Mouse (Mus musculus) intestine, embryonic 14.5 days (tissue): Measurements from ENCODE around the gene Carmil1. TPM values are rescaled to one million over a fixed set of nuclear protein-coding genes. Genes with fewer than 3 reads are reported as not detected.

ENCODE experiments used
- ATAC-seq: fragments of 200-750 bp; cut with Nextera tagmentation; replicated peaks from 2 replicates; pipeline ENCODE4 v1.8.0; 2017; ENCODE audit warnings: low read depth, moderate number of reproducible peaks, moderate TSS enrichment, moderate library complexity; ENCODE audit not compliant: low FRiP score, low TSS enrichment
- DNase-seq: peaks from one replicate; pipeline ENCODE4 v3.0.0-alpha.2; 2018; ENCODE audit warnings: low spot score
- H3K27ac ChIP-seq: fragments of 300-500 bp; sonication (generic); 2 replicates; pipeline ENCODE4 v1.5.1; 2014; ENCODE audit warnings: low read depth, mild to moderate bottlenecking, control low read depth
- H3K27me3 ChIP-seq: fragments of 300-500 bp; sonication (generic); replicated peaks from 2 replicates; pipeline ENCODE4 v1.6.1; 2014; ENCODE audit warnings: low read length, control low read depth; ENCODE audit not compliant: control insufficient read depth, insufficient read depth
- H3K36me3 ChIP-seq: fragments of 300-500 bp; sonication (generic); 2 replicates; pipeline ENCODE4 v1.6.1; 2014; ENCODE audit warnings: low read length, control low read depth; ENCODE audit not compliant: control insufficient read depth, insufficient read depth
- H3K4me1 ChIP-seq: fragments of 300-500 bp; sonication (generic); replicated peaks from 2 replicates; pipeline ENCODE4 v1.6.1; 2014; ENCODE audit warnings: low read length, control low read depth, mixed read lengths; ENCODE audit not compliant: control insufficient read depth, insufficient read depth
- H3K4me2 ChIP-seq: fragments of 300-500 bp; sonication (generic); 2 replicates; pipeline ENCODE4 v1.6.1; 2014; ENCODE audit warnings: low read length
- H3K4me3 ChIP-seq: fragments of 300-500 bp; sonication (generic); 2 replicates; pipeline ENCODE4 v1.5.1; 2014; ENCODE audit warnings: low read depth, low read length, control low read depth, mixed read lengths
- H3K9ac ChIP-seq: fragments of 300-500 bp; sonication (generic); 2 replicates; pipeline ENCODE4 v1.6.1; 2014; ENCODE audit warnings: mild to moderate bottlenecking, low read length
- H3K9me3 ChIP-seq: fragments of 300-500 bp; sonication (generic); 2 replicates; pipeline ENCODE4 v1.6.1; 2016; ENCODE audit warnings: low read length, control low read depth; ENCODE audit not compliant: control insufficient read depth
- WGBS: fragments of 180-500 bp; shearing (Covaris S2); extraction: QIAGEN DNeasy Blood & Tissue Kit; methylation state at CpG from one replicate; pipeline ENCODE4 v1.1.7; 2014; 5-methylcytosine and 5-hydroxymethylcytosine counted together
- polyA plus RNA-seq: library from polyadenylated mRNA; unstranded; fragments of >200 nt; fragmentation: Nextera tagmentation; extraction: Ambion mirVana; gene quantifications from 2 replicates; pipeline ENCODE4 v1.2.1, GENCODE M21; 2014

The Carmil1 gene
- 43.5 and 43.7 TPM in 2 replicates for polyA plus RNA-seq

DNA sequence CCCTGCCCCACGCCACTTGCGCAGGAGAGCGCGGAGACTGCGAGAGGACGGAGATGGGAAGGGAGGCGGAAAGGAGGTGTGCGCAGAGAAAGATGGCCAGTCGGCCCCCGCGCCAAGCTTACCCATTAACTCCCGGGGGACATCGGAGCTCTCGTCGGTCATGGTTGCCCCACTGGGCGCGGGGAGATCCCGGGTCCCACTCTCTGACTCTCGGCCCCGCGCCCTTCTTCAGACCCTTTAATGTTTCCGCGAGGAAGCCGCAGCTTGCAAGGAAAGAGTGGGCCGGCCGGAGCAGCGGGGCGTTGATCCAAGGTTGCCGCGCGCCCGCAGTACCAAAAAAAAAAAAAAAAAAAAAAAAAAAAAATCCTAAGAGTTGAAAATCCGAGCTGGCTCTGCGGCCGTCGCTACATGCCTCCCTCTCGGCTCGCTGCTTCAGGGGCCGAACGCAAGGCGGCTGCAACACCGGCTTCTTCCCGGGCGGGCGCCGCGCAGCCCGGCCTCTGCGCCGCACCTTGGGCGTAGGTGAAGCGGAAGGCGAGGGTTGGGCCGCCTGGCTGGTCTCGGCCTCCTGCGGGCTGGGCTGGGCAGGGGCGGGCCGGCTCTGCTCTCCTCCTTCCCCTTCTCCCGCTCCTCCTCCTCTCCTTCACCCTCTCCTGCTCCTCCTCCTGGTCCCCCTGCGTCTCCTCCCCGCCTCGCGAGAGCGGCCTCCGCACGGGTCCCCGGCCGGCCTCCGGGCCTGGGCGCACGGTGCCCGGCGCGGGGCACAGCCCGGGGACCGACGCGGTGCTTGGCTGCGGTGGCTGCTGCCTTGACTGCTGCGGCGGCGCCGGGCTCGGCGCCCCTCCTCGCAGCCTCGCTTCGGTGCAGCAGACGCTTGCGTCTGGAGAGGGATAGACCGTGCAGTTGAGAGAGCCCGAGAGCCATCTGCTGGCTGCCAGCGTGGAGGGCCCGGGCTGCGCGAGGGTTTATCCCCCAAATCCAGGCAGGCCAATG is at the start of gene Carmil1:
Carmil1 (minus strand) TSS at position 357 of the 993 bp plus-strand sequence.
- under 1% methylated on average over 93 of the region's 96 CpGs for WGBS
- H3K36me3 ChIP-seq, result no peaks in the 10 kb centered on the region
- no peaks in the 10 kb centered on the region for H3K9me3 ChIP-seq
- ATAC-seq (peak; percentile 95), DNase-seq (peak; percentile 90)
- peak within 1 kb of the TSS; percentile 76 for H3K9ac ChIP-seq
- peaks cover 5% of the 10 kb centered on the region; the same call in 1 of the 2 replicates for H3K4me1 ChIP-seq
- H3K27me3 ChIP-seq, result no peaks in the 10 kb centered on the region
- H3K4me3 ChIP-seq, result peak within 1 kb of the TSS; percentile 70
- H3K27ac ChIP-seq, result peak within 1 kb of the TSS; percentile 87
- peak within 1 kb of the TSS; percentile 82 for H3K4me2 ChIP-seq

DNA sequence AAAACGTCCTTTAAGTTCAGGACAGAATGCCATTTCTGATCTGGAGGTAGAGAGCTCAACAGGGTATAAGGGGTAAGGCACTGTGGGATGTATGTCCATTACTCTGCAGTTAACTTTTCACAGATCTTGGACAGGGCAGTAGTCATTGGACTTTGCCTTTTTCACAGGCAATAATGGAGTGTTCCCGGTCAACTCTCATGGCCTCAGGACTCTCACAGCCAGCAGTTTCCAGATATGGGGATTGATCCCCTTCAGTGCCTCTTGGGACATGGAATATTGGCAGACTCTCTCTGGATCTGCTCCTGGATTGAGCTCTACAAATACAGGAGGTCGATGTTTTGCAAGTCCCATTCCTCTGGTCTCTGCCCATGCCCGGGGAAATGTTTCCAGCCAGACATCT is 49.5 kb upstream of the Carmil1 start:
- 85% methylated on average over 4 of the region's 4 CpGs for WGBS
- DNase-seq (no peak), ATAC-seq (no peak)
- Histone ChIP-seq H3K4me3 (no peak overlapping the region), H3K4me2 (no peak overlapping the region), H3K36me3 (no peaks in the 10 kb centered on the region), H3K27ac (no peak overlapping the region), H3K9ac (no peak overlapping the region), H3K27me3 (no peaks in the 10 kb centered on the region), H3K9me3 (no peaks in the 10 kb centered on the region), H3K4me1 (no peaks in the 10 kb centered on the region)

DNA sequence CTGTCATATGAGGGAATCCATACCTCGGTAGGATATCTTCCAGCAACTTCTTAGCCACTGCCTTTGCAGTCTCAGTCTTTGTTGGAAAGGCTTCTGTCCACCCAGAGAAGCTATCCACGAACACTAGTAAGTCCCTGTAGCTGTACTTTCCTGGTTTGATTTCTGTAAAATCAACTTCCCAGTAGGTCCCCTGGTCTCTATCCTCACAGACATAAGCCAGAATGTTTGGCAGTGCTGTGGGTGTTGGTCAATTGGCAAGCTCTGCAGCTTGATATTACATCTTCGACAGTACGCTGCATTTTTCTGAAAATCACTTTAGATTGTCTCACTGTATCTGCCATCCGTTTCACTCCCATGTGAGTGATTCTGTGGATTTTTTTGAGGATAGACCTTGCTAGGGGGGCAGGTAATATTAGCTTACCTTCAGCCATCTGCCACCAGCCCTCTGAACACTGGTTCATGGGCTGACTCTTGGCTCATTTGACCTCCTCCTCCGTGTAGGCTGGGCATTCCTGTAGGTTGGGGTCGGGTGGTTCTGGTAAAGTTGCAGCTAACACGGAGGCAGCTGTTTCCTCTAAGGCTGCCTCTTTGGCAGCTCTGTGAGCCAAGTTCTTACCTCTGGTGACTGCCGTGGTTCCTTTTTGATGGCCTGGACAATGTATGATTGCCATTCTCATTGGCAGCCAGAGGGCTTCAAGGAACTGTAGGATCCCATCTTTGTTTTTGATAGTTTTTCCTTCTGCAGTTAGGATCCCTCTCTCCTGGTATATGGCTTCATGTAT is 47.6 kb upstream of the Carmil1 start:
- Histone ChIP-seq H3K27me3 (no peaks in the 10 kb centered on the region), H3K4me3 (no peak overlapping the region), H3K4me1 (no peaks in the 10 kb centered on the region), H3K4me2 (no peak overlapping the region), H3K9ac (no peak overlapping the region), H3K27ac (no peak overlapping the region), H3K36me3 (no peaks in the 10 kb centered on the region), H3K9me3 (no peaks in the 10 kb centered on the region)
- DNase-seq (no peak), ATAC-seq (no peak)
- 71% methylated on average over 9 of the region's 9 CpGs for WGBS

DNA sequence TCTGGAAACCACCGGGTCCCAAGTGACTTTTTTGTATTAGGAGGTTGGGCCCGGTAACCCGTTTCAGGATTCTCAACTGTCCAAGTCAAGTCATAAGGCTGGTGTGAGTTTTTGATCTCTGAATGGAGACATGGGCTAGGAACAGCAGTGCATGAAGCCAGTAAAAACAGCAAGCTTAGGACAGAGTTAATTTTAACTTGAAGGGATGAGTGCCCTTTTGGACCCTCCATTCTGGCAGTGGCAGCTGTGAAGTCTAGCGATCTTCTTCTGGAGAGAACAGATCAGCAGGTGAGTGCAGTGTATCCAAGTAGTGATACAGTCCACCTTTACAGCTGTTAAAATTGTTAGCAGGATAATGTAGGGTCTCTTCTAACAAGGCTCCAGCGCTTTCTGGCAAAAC is 46.6 kb upstream of the Carmil1 start, which contains the start of gene Cmah:
Cmah (plus strand) TSS at position 204 of the 400 bp plus-strand sequence.
- no peaks in the 10 kb centered on the region for H3K27me3 ChIP-seq
- no peaks in the 10 kb centered on the region for H3K9me3 ChIP-seq
- H3K27ac ChIP-seq, result no peak within 1 kb of the TSS
- no peaks in the 10 kb centered on the region for H3K36me3 ChIP-seq
- 79% methylated on average over 5 of the region's 5 CpGs for WGBS
- H3K4me3 ChIP-seq, result no peak within 1 kb of the TSS
- no peaks in the 10 kb centered on the region for H3K4me1 ChIP-seq
- no peak for ATAC-seq
- H3K4me2 ChIP-seq, result no peak within 1 kb of the TSS
- H3K9ac ChIP-seq, result no peak within 1 kb of the TSS
- DNase-seq, result no peak

DNA sequence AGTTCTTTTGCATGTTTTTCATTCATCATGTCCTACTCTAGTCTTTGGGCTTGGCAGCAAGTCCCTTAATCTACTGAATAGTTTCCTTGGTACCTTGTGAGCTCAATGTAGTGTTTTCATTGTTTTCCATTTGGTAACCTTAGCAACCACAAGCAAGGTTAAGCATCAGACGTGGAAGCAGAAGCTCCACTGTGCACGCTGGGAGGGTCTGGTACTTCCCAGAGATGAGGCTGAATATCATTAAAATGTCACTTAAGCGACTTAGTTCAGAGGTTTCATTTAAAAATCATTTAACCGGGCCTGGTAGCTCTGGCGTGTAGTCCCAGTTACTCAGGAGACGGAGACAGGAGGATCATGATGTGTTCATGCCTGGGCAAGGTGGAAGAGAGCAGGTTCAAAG is 40.7 kb upstream of the Carmil1 start:
- H3K9ac ChIP-seq, result no peak overlapping the region
- DNase-seq (no peak), ATAC-seq (no peak)
- H3K27ac ChIP-seq, result no peak overlapping the region
- no peaks in the 10 kb centered on the region for H3K4me1 ChIP-seq
- no peaks in the 10 kb centered on the region for H3K36me3 ChIP-seq
- no peak overlapping the region for H3K4me3 ChIP-seq
- H3K27me3 ChIP-seq, result no peaks in the 10 kb centered on the region
- H3K9me3 ChIP-seq, result no peaks in the 10 kb centered on the region
- H3K4me2 ChIP-seq, result no peak overlapping the region
- 74% methylated on average over 6 of the region's 6 CpGs for WGBS

DNA sequence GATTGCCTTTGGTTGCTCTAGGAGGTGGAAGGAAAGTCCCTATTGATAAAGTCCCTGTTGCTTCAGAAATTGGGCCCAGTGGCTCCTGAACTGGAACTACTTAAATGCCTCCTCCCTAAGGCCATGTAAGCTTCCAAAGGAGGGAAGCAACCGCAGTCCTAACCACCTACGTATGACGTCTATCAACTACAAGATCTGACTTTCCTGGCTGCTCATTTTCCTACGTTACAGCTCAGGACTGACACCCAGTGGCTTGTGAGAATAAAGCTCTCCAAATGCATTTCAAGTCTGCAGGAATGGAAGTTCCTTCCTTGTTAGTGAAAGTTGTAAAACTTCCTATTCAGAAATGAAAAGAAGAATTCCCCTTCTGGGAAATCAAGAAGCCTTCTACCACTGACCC is 38.0 kb upstream of the Carmil1 start:
- Histone ChIP-seq H3K4me2 (no peak overlapping the region), H3K27ac (no peak overlapping the region), H3K27me3 (no peaks in the 10 kb centered on the region), H3K4me3 (no peak overlapping the region), H3K9ac (no peak overlapping the region), H3K4me1 (no peaks in the 10 kb centered on the region), H3K36me3 (no peaks in the 10 kb centered on the region), H3K9me3 (no peaks in the 10 kb centered on the region)
- DNase-seq (no peak), ATAC-seq (no peak)
- WGBS, result 22% methylated on average over 4 of the region's 4 CpGs

DNA sequence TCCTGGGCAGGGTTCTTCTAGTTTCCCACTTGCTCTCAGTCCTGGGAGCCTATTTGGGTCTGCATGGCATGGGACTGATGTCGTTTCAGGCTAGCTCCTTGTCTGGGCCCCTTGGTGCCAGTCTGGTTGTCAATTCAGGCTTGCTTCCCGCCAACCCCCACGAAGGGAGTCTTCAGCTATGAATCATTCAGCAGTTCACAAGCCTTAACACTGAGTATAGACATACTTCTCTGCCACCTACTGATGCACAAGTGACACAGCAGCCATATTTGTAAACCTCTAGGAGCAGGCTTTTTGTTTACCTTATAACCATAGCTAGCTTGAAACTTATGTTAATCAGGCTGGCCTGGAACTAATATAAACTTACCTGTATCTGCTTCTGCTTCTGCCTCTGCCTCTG is 36.0 kb upstream of the Carmil1 start:
- DNase-seq (no peak), ATAC-seq (no peak)
- H3K27ac ChIP-seq, result no peak overlapping the region
- no peak overlapping the region for H3K9ac ChIP-seq
- no peaks in the 10 kb centered on the region for H3K36me3 ChIP-seq
- H3K27me3 ChIP-seq, result no peaks in the 10 kb centered on the region
- 65% methylated on average over 3 of the region's 3 CpGs for WGBS
- no peaks in the 10 kb centered on the region for H3K4me1 ChIP-seq
- no peak overlapping the region for H3K4me3 ChIP-seq
- no peaks in the 10 kb centered on the region for H3K9me3 ChIP-seq
- H3K4me2 ChIP-seq, result no peak overlapping the region

DNA sequence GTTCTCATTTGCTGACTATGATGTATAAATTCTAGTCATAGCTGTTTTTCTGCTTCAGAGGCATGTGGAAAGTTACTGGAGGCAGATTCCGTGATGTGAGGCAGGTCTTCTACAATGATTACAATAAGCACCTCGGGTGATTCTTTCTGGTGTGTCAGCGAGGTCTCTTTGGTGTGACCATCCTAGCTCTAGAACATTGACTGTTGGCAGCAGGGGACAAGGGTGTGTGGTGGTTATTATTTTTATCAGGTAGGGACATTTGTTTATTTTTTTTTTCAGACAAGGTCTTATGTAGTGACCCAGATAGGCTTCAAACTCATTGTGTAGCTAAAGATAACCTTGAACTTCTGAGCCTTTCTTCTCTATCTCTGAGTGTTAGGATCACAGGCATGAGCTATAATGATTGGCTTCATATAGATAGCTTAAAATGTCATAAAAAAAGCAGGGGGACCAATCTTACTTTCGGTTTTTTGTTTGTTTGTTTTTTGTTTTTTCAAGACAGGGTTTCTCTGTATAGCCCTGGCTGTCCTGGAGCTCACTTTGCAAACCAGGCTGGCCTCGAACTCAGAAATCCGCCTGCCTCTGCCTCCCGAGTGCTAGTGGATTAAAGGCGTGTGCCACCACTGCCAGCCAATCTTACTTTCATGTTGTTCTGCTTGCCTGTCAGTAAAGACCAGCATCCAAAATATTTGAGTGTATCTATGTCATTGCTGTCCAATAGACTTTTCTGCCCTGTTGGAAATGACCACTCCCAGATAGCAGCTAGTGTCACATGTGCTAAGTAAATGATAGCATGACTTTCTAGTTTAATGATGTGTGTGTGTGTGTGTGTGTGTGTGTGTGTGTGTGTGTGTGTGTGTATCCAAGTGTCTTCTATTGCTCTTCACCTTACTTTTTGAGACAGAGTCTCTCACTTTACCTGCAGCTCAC is 30.7 kb upstream of the Carmil1 start:
- DNase-seq (no peak), ATAC-seq (no peak)
- WGBS, result 87% methylated on average over 8 of the region's 8 CpGs
- no peaks in the 10 kb centered on the region for H3K36me3 ChIP-seq
- H3K4me2 ChIP-seq, result no peak overlapping the region
- H3K9me3 ChIP-seq, result no peaks in the 10 kb centered on the region
- H3K4me1 ChIP-seq, result no peaks in the 10 kb centered on the region
- H3K4me3 ChIP-seq, result no peak overlapping the region
- no peak overlapping the region for H3K27ac ChIP-seq
- no peaks in the 10 kb centered on the region for H3K27me3 ChIP-seq
- no peak overlapping the region for H3K9ac ChIP-seq
